Mouse (Mus musculus): ENCODE data around the gene Dgkh. TPM values are rescaled to one million over a fixed set of nuclear protein-coding genes. Genes with fewer than 3 reads are reported as not detected.

Dgkh gene
- polyA plus RNA-seq, 1 experiment from 2014 or later = 1.8 TPM

DNA sequence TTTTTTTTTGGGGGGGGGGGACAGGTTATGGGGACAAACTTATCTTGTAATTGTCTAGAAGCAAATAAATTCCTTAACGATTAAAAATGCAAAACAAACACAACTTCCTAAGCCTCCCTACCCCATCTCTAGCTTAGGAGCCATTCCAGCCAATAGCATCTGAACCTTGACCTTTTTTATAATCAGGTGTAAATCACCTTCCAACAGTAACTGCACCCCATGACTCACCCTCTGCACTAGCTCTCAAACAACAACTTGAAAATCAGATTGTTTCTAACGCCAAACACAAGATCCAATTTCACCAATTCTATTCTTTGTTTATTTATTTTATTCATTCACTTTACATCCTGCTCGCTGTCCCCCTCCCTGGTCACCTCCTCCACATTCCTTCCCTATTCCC, 206.1 kb downstream of the Dgkh start:
- no peak overlapping the region for H3K9ac ChIP-seq (replicated peaks)
- peaks cover 4% of the 10 kb centered on the region for H3K36me3 ChIP-seq
- no peak overlapping the region for H3K4me3 ChIP-seq
- 86% methylated on average over 3 of the region's 3 CpGs for WGBS
- H3K4me2 ChIP-seq (replicated peaks) = no peak overlapping the region
- ATAC-seq (ENCODE audit: low FRiP score, low read depth) = no peak
- peaks cover 4% of the 10 kb centered on the region for H3K4me1 ChIP-seq
- no peaks in the 10 kb centered on the region for H3K27me3 ChIP-seq
- no peaks in the 10 kb centered on the region for H3K9me3 ChIP-seq
- H3K27ac ChIP-seq (replicated peaks) = no peak overlapping the region

DNA sequence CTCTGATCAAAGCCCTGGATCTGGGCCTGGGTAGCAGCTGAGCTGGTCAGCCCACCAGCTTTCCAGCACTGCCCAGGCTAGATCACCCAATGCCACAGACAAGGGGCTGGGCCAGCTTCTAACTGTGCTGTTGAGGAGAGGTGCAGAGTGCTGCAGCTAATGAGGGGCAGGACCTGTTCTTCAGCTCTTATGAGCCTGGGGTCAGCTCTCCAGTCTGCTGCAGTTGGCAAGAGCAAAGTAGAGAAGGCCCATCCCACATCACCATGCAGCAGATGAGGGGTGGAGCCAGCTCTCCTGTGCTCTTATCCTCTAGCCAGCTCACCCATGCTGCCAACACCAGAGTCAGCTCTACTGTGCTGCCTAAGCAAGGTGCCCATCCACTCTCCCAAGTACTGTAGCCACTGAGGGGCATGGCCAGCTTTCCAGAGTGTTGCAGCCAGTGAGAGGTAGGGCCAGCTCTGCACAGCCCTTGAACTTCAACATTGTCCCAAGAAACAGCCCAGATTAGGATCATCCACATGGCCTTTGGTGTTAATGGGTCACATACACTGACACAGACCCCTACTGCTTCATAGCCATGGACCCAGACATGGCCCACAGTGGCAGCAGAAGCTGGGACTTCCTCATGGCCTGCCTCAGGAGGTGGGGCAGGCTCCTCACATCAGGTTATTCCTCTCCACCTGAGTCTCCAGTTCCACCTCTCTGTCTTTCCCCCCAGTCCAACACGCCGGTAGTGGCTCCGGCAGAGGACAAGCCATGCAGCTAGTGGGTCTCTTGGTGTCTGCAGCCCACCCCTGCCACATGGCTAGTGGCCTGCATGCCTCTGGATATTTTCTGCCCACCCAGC, 206.7 kb downstream of the Dgkh start:
- H3K9ac ChIP-seq (replicated peaks) = no peak overlapping the region
- H3K4me3 ChIP-seq = no peak overlapping the region
- H3K36me3 ChIP-seq = peaks cover 4% of the 10 kb centered on the region
- no peak overlapping the region for H3K4me2 ChIP-seq (replicated peaks)
- peaks cover 4% of the 10 kb centered on the region for H3K4me1 ChIP-seq
- no peaks in the 10 kb centered on the region for H3K27me3 ChIP-seq
- ATAC-seq (ENCODE audit: low FRiP score, low read depth) = no peak
- no peak overlapping the region for H3K27ac ChIP-seq (replicated peaks)
- WGBS = 98% methylated on average over 3 of the region's 3 CpGs
- no peaks in the 10 kb centered on the region for H3K9me3 ChIP-seq

DNA sequence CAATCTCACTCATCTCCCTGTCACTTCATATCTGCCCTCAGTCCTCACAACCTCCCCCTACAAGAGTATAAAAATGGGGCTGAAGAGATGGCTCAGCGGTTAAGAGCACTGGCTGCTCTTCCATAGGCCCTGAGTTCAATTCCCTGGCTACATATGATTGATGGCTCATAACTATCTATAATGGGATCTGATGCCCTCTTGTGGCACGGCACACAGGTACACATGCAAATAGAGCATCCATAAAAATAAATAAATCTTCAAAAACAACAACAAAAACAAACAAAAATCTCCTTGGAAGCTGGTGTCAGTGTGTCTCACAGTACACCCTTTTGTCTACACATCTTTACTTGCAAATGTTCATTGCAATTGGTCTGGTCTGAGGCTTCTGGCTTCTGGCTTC, 207.5 kb downstream of the Dgkh start:
- H3K9me3 ChIP-seq = no peaks in the 10 kb centered on the region
- H3K4me2 ChIP-seq (replicated peaks) = no peak overlapping the region
- H3K27ac ChIP-seq (replicated peaks) = no peak overlapping the region
- no peak overlapping the region for H3K4me3 ChIP-seq
- peaks cover 4% of the 10 kb centered on the region for H3K4me1 ChIP-seq
- 95% methylated on average over 2 of the region's 2 CpGs for WGBS
- H3K36me3 ChIP-seq = peaks cover 4% of the 10 kb centered on the region
- no peak for ATAC-seq (ENCODE audit: low FRiP score, low read depth)
- H3K27me3 ChIP-seq = no peaks in the 10 kb centered on the region
- H3K9ac ChIP-seq (replicated peaks) = no peak overlapping the region

DNA sequence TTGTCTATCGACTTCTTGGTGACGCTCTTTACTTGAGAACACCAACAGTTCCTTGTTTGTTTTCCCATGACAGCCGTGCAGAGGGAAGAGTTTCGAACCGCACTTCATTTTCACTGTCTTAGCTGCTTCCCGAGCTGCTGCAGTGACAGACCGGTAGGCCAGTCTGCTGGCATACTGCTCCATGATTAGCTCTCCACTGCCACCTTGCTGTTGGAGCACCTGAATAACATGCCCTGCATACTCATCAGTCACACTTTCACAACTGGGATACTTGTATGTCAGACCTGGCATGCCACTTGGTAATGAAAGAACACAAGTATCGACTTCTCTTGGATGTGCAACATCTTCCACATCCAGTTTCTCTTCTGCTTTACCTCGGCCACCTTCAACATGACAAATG, 221.9 kb downstream of the Dgkh start:
- H3K27me3 ChIP-seq = no peaks in the 10 kb centered on the region
- no peak overlapping the region for H3K9ac ChIP-seq (replicated peaks)
- ATAC-seq (ENCODE audit: low FRiP score, low read depth) = no peak
- no peak overlapping the region for H3K27ac ChIP-seq (replicated peaks)
- H3K9me3 ChIP-seq = no peaks in the 10 kb centered on the region
- H3K4me3 ChIP-seq = no peak overlapping the region
- no peaks in the 10 kb centered on the region for H3K4me1 ChIP-seq
- no peak overlapping the region for H3K4me2 ChIP-seq (replicated peaks)
- WGBS = 87% methylated on average over 9 of the region's 9 CpGs
- H3K36me3 ChIP-seq = peaks cover 67% of the 10 kb centered on the region

DNA sequence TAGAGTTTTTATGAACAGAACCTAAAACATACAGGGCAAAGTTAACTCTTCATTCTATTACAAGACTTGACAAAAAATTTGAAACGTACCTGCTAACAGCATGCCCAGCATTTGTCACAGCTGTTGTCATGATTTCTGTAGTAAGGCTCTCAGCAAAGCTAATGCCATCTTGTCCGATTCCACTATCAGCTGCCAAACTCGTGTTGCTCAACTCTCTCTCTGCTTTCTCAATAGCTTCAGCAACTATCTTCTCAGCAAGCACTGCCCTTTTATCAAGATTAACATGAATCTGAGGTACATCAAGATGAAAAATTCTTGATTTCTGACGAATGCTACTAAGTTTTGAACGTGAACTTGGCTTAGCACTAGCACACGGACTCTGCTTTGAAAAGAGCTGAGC, 222.8 kb downstream of the Dgkh start:
- H3K4me2 ChIP-seq (replicated peaks) = no peak overlapping the region
- H3K36me3 ChIP-seq = peaks cover 74% of the 10 kb centered on the region
- ATAC-seq (ENCODE audit: low FRiP score, low read depth) = no peak
- H3K9ac ChIP-seq (replicated peaks) = no peak overlapping the region
- no peak overlapping the region for H3K27ac ChIP-seq (replicated peaks)
- no peak overlapping the region for H3K4me3 ChIP-seq
- H3K9me3 ChIP-seq = no peaks in the 10 kb centered on the region
- H3K27me3 ChIP-seq = no peaks in the 10 kb centered on the region
- 92% methylated on average over 6 of the region's 6 CpGs for WGBS
- no peaks in the 10 kb centered on the region for H3K4me1 ChIP-seq

Other genes with a start within 250 kb of the Dgkh start
- gene Akap11, start 196.0 kb downstream of the Dgkh start, polyA plus RNA-seq (2016; fragmentation: Nextera tagmentation; extraction: Ambion mirVana) = 31.5 and 35.1 TPM in 2 replicates
- gene Vwa8, start 116.3 kb upstream of the Dgkh start, polyA plus RNA-seq (2016; fragmentation: Nextera tagmentation; extraction: Ambion mirVana) = 7.7 and 7.8 TPM in 2 replicates